Mouse (Mus musculus): Measurements from ENCODE around the gene Slc16a10.

Slc16a10 gene

DNA sequence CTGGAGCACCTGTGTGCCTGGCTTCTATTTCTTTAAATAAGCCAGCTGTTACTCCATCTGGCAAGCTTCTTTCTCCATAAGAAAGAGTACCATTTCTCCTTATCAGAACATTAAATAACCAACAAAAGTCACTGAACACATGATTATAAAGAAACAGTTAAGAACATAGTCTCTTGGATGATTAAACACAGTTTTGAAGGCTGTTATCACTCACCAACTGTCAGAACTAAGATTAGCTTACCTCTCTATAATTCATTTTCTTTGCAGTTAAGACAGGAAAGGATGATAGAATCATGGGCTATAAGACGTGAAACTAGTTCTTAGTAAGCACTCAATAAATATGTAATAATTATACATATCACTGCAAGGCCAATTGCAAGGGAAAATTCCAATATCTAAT, 36.9 kb downstream of the Slc16a10 start:
- DNase-seq, result no peak

DNA sequence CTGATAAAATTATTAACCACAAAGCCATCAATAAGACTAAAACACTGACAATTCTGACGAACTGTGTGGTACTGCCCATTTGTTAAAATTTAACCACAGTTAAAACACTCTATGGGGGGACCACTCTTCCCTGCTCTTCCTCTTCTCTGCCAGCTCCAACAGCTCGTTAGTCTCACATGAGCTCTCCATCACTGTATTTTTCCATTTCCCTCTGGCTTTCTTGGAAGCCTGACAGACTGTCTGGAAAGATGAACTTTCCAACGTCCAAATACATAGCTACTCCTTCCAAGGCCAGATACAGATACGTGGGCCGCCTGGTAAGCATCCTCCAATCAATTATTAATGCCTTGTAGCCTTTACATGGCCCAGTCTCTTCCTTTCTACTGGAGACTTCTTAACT, 38.3 kb downstream of the Slc16a10 start:
- DNase-seq, result peak; percentile 65

DNA sequence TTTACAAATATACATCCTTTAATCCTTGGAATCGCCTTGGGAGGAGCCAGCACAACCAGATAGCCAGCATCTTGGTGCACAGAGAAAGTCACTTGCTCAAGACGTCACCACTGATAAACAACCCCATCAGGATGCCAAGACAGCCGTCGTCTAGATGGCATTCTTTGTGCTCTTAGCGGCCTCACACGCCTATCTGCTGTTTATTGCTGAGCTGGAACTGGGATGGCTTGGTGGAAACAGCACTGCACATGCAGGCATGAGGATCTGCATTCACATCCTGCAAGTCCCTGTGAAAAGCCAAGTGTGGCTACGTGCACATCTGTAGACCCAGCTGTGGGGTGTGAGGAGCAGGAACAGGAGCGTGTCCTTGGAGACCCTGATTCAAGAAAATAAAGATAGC, 39.1 kb downstream of the Slc16a10 start:
- no peak for DNase-seq

- DNase-seq, result no peak
Observed at GRCm38 (mm10) chr10:40102166-40102565, 39.9 kb downstream of the Slc16a10 start.

GRCm38 (mm10) chr10:40098441-40098840, 43.6 kb downstream of the Slc16a10 start:
- no peak for DNase-seq

DNA sequence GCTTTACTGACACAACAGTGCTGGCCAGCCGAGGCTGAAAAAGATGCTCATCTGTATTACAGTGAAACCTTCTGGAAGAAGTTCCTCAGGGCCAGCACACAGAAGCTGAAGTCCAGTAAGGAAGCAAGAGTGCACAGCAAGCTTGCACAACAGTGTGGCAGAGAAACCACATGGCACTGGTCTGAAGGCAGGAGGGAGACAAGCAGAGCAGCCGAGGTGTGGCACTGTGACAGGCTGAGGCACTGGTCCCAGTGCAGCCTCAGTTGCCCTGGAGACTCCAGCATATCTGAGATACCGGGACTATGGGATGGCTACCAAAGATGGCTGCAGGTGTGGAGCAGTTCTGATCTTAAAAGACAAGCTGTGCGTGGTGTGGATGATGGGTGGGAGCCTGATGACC, 44.5 kb downstream of the Slc16a10 start:
- DNase-seq, result no peak

GRCm38 (mm10) chr10:40094752-40095151, 47.3 kb downstream of the Slc16a10 start:
- DNase-seq, result no peak

DNA sequence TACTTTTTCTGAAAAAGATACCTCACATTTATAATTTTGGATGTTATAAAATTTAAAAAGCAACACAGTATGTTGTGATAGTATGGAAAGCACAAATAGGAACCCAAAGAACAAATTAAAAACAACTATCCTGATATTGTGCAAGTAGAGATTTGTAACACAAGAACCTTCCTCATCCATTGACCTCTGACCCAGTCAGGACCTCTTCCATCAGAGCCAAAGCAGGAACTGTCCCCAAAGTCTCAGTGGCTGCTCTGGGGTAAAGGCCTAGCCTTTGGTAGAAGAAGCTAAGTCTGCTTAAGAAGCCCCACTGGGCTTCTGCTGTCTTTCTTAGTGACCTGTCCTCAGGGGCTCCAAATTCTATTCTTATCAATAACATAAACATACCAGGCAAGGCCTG, 48.5 kb downstream of the Slc16a10 start:
- DNase-seq, result no peak

DNA sequence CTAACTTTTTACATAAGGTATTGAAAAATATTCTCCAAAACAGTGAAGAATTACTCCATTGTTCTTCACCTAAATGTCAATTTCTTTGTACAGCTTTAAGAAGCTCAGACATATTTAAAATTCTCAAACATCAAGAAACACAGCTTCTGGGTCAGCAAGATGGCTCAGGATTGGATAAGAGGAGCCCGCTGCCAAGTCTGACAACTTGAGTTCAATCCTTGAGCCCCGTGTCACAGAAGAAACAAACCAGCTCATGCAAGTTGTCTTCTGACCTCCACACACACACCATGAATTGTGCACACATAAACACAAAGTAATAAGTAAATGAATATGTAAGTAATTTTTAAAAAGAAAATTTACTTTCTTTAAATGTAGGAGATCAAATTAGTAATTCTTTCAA, 50.6 kb downstream of the Slc16a10 start:
- no peak for DNase-seq

DNA sequence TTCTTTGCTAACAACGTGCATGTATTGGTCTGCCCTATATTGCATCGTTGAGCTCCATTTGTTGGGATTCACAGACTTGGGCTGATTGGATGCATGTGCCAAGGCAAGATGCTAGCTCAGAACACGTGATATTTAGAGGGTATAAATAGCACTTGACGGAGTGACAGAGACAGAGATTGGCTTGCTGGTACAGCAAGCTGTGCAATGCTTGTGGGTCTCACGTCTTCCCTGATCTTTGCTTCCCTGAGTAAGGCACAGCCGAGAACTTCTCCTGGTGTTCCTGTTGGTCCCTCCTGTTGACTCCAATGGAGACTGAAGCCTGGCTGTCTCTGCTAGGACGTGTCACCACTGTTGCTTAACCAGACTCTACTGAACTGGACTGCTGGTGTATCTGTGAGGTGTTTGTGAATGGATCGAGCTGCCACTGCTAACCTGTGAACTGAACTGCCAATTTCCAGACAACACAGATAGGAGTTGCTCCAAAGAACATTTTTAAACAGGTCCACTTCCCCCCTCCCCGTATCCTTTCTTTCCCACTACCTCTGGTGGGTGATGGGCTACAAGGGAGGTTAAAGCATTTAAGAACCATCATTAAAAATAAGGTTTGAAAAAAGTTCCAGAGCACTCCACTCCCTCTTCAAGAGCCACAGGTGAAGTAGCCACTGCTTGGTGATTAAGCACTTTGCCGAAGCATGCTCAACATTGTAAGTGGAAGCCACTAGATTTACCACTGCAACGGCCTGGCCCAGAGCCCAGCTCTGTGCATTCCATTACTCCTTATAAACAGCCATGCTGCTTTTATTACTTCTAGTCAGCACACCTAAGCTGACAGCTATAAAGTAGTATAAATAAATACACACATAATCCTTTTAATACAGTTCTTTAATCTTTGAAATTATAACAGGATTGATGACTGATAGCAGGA, 51.3 kb downstream of the Slc16a10 start:
- DNase-seq, result peak; percentile 69

DNA sequence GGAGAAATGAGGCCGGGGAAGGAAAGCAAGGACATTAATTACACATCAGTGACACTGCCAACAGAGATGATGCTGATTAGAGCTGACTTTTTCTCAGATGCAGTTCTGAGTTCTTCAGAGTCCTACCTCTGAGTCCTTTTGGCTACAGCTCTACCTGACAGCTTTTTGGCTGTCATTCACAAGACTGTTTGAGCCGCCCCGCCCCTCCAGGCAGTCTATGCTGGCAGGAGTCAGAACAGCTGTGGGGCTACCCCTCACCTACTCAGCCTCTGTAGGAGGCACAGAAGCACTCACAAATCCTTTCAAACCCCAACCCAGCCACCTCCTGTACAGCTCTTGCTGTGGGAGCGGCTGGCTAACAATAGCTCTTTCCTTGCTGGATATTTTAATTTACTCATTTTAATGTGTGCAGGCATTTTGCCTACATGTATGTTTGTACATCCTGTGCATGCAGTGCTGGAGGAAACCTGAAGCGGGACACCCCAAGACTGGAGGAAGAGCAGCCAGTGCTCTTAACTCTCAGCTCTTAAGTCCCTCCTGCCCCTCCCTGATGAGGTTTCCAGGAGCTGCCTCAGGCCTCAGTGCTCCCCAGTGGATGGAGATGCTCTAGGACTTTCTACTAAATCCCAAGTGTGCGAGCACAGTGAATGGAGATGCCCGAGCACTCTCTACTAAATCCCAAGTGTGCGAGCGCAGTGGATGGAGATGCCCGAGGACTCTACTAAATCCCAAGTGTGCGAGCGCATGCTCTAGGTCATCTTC, 57.5 kb downstream of the Slc16a10 start:
- peak; percentile 26 for DNase-seq

- no peak for DNase-seq
Observed at GRCm38 (mm10) chr10:40083556-40083955, 58.5 kb downstream of the Slc16a10 start.

DNA sequence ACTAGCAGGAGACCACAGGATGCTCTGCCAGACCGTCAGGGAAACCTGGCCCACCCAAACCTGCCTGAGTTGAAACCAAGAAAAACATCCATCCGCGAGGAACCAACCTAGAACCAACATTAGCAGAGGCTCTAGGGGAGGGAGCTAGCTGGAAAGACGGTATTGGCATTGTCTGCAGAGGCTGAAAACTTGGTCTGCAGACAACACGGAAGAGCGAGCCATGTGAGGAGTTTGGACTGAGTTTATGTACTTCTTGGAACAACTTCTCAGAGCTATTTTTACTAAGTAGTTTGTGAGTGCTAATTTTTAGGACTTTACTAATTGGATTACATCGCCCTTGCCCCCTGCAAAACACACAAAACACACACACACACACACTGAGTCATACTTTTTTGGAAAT, 59.4 kb downstream of the Slc16a10 start:
- DNase-seq, result no peak

DNA sequence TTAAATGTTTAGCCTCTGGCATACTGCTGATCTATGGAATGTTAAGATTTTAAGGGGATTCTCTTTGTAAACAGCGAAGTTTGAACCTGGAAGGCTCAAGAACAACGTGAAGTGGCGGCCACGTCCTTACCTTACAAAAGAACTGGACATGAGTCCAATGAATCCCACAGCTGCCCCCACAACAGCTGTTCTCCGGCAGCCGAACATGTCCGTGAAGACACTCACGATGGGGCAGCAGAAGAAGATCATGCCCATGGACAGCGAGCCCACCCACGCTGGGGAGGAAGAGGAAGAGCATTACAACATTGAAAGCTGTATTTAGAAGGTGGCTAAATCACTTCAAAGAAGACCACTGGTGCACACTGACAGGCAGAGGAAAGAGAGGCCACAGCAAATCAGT, 61.5 kb downstream of the Slc16a10 start:
- no peak for DNase-seq

- no peak for DNase-seq
Observed at GRCm38 (mm10) chr10:40079256-40079655, 62.8 kb downstream of the Slc16a10 start.

- no peak for DNase-seq
Observed at GRCm38 (mm10) chr10:40077960-40078353, 64.1 kb downstream of the Slc16a10 start.

- no peak for DNase-seq
Observed at GRCm38 (mm10) chr10:40077346-40077959, 64.6 kb downstream of the Slc16a10 start.

DNA sequence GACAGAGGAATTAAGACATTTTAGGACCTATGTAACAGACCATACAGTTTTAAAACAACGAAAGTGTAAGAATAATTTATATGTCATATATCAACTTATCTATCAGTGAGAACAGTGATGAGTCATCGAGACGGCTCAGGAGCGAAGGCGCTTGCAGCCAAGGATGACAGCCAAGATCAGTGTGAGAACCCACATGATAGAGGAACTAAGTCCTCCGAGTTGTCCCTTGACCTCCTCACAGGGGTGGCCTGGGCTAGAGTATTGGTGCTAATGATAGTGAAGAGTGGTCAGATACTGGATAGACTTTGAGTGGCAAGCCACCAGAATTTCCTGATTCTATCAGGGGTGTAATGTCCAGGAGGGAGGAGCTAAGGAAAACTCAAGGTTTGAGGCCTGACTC, 68.5 kb downstream of the Slc16a10 start:
- no peak for DNase-seq

DNA sequence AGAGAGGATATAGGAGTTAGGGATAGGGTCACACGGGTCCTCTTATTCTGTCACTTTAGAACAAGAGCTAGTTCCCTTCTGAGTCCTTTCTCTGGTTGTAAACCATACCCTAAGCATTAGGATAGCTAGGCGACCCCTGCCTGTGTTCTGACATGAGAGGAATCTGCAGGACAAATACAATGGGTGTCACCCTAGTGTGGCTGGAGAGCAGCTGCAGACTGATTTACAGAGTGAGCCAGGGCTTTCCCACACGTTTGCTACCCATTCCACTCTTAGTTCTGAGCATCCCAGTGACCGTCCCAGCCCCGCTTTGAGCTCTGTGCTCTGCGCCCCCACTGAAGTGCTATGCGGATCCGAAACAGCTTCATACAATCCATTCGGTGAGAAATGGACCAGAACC, 71.4 kb downstream of the Slc16a10 start:
- no peak for DNase-seq

DNA sequence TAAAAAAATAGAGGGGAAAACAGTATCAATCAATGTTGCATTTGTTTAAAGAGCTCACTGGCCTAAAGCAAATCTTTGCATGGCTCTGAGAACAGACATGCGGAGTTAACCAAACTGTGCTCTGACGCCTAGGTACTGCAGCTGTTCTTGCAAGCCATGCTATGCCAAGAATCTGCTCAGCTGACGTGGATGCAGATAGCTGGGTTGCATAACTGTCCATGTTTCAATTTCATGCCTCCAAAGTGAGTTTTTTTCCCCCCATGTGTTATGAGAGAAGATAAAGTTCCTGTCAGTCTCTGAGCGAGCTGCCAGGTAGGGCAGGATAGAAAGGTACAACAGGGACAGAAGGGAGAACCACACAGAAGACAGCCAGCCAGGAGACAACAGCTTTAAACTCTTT, 72.8 kb downstream of the Slc16a10 start:
- DNase-seq, result peak; percentile 31

DNA sequence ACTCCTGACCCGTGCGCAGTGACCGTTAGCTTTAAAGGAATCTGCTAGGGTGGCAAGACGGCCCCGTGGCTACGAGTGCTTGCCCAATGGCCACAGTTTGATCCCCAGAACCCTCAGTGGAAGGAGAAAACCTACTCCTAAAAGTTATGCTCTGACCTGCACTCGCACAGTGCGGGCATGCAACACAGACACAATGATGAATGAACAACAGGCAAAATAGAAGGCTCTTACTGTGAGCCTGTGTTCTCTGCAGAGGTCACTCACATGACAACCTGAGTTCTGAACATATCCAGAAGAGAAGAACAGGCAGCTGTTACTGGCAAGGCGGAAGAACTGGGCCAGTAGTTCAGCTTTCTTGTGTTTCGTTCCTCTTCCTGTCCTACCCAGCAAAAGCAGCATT, 73.5 kb downstream of the Slc16a10 start:
- DNase-seq, result no peak

DNA sequence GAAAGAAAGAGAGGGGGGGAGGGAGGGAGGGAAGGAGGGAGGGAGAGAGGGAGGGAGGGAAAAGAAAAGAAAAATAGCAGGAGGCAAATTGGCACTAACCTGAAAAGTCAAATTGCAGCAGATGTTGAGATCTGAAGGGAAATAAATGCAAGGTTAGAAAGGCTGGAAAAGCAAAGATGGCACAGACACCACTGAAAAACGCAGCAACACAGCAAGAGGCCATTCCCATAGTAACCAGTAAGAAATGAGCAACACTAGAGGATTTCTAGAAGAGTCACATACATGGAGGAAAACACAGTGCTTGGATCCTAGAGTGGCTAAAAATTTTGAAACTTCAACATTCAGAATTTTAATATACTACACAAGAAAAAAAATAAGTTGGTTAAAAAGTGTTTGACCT, 74.5 kb downstream of the Slc16a10 start:
- no peak for DNase-seq

GRCm38 (mm10) chr10:40067071-40067470, 75.0 kb downstream of the Slc16a10 start:
- no peak for DNase-seq

DNA sequence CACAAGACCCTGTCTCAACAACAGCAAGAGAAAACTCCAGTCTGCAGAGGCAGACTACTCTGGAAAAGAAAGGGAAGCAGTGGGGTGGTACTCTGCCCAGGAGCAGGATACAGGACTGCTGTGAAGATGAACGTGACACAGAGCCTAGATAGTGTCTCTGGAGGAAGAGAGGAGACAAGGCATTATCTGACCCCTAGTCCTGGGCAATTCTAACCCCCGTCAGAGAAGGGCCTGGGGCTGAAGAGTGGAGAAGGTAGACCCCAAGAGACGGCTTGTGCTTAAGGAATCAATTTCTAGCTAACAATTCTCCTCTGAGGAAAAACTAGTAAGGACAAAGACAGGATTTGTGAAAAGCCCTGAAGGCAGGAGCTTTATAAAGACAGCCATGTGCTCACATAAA, 76.7 kb downstream of the Slc16a10 start:
- DNase-seq, result no peak

Measured in lung, postnatal 10 days (tissue).